Mouse (Mus musculus) telencephalon, adult 2 months (tissue): ENCODE results near the gene Gsto1.

Experiments
- DNase-seq: peaks from one replicate; pipeline ENCODE4 v3.0.0-alpha.2; 2011; ENCODE audit warnings: low read depth, low spot score

Gsto1 gene

DNA sequence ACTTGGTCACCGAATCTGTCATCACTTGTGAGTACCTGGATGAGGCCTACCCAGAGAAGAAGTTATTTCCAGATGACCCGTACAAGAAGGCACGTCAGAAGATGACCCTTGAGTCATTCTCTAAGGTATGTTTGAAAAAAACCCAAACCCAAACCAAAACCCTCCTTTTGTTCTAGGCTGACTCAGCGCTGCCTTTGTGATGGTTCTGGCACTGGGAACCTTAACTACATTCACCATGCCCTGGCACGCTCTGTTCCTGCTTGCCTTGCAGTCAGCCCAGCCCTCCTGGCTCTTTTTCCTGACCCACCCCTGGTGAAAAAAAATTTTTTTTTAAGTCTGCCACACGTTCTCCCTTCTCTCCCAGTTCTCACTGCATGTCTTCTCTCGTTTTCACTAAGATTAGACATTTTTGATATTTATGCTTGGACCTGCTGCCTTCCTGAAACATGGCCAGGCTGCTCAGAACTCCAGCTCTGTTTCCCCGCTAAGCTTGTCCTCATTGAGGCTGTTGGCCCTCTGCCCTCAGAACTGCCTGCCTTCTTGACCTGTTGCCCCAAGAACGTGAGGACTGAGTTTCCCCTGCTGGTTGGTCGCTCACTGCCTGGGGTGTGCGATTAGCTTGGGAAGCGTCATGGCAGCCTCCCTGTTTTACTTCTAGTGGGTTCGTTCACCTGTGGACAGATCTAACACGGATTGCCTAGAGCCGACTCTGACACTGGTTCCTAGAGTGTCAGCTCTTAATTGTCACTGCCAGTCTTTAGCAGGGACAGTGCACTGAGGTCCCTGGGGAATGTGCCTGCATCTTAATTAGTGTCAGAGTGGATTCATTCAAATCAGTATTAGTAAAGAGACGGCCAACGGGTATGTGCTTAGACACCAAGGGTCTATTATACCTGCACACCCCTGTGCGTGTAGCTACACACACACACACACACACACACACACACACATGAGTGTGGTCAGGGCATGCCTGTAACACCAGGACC is 3.5 kb downstream of the Gsto1 start:
- DNase-seq: no peak

- no peak for DNase-seq
These were observed 4.4 kb downstream of the Gsto1 start for GRCm38 (mm10) chr19:47859180-47859579.

- no peak for DNase-seq
These were observed 7.8 kb downstream of the Gsto1 start for GRCm38 (mm10) chr19:47862581-47862980.

- no peak for DNase-seq
These were observed 9.3 kb downstream of the Gsto1 start for GRCm38 (mm10) chr19:47864051-47864450.

DNA sequence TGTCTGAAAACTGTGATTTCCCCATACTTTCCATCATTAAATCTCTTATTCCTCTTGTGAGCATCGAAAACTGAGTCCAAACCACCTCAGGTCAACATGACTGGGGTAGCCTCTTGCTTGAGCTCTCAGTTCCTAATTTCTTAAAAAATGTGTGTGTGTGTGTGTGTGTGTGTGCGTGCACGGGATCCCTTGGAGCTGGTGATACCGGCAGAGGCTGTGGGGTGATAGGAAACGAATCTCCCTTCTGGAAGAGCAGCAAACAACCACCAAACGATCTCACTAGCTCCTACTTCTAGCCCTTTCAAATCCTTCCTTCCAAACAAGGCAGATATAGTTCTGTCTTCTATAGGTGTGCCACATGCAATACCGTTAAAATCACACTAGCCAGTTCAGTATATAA is 10.0 kb downstream of the Gsto1 start:
- no peak for DNase-seq

GRCm38 (mm10) chr19:47865353-47865947 is 10.7 kb downstream of the Gsto1 start, which contains the start of gene Gsto2:
Gene Gsto2, plus strand, starts transcription at chr19:47865534.
- DNase-seq: peak; percentile 98

- no peak for DNase-seq
These were observed 12.9 kb downstream of the Gsto1 start for GRCm38 (mm10) chr19:47867628-47868175.

GRCm38 (mm10) chr19:47868951-47869350 is 14.2 kb downstream of the Gsto1 start:
- DNase-seq: no peak

DNA sequence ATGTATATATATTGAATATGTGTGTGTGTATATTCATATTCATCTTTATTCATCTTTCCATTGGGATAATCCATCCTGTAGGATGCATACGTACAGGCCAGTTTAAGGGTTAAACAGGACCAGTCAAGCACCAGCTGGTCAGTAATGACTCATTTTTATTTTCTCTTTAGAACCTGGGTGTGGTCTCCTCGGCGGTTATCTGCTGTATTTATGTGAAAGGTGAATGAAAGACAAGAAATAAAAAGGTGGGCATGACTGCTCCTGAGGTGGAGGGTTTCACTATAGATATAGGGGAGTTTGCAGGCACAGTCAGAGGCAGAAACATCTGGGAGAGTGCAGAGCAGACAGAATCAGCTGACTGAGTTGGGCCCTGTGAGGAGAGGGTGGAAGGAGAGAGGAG is 14.7 kb downstream of the Gsto1 start:
- no peak for DNase-seq

DNA sequence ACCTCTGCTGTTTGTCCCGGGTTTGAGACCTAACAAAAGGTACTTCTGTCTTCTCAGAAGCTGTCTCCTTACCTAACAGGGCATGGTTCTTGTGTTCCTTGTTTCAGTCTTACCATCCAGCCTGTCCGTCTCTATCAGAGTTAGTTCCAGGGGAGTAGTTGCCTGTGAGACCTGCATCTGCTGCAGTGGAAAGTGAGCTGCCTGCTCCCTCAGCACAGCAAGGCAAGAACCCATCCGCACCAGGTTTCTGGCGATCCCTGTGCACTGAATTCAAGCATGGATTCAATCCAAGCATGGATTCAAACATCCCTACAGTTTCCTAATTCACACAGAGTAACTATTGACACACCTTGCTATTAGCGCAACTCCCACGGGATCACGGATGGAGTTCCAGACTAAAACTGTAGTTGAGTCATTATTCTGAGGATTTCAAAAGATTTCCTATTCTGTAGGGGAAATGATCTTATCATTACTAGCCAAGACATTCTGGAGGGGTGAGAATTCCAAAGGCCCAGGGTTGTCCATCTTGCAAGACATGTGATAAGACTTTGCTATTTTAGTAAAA is 15.4 kb downstream of the Gsto1 start:
- no peak for DNase-seq

GRCm38 (mm10) chr19:47871515-47871914 is 16.7 kb downstream of the Gsto1 start:
- DNase-seq: no peak

DNA sequence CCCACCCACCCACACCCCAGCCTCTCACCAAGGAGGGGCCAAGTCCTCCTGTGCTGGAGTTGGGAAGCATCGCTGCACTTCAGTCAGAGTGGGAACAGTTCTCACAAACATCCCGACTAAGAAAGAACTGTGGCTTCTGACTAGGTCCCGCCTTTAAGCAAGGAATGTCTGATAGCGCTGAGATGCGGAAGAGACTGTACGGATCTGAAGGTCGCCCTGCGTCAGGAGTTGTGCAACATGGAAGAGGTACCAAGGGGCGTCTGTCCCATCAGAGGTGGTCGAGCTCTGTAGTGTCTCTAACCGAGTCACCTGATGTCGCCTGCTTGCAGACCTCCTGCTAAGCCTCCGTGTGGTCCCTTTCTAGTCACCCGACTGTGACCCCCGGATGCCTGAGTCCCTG is 21.5 kb downstream of the Gsto1 start:
- DNase-seq: no peak

DNA sequence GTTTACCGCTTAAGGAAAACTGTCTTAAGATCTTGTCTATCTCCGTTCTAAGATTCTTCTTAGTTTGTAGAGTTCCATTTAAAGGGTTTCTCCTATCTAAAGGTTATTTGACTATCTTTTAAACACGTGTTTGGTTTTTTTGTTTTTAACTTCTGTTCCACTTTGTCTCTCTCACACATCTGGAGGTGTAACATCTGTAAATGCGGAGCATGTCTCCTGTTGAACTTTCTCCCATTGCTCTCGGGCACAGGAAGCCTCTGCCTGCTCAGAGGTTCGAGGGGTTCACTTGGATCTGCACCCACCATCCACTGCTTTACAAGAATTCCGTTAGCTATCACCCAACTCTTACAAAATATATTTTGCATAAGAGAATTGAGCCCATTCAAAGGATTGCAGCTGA is 26.8 kb downstream of the Gsto1 start:
- no peak for DNase-seq

GRCm38 (mm10) chr19:47882151-47882881 is 27.5 kb downstream of the Gsto1 start:
- peak; percentile 33 for DNase-seq

- DNase-seq: no peak
These were observed 28.1 kb downstream of the Gsto1 start for GRCm38 (mm10) chr19:47882882-47883254.

DNA sequence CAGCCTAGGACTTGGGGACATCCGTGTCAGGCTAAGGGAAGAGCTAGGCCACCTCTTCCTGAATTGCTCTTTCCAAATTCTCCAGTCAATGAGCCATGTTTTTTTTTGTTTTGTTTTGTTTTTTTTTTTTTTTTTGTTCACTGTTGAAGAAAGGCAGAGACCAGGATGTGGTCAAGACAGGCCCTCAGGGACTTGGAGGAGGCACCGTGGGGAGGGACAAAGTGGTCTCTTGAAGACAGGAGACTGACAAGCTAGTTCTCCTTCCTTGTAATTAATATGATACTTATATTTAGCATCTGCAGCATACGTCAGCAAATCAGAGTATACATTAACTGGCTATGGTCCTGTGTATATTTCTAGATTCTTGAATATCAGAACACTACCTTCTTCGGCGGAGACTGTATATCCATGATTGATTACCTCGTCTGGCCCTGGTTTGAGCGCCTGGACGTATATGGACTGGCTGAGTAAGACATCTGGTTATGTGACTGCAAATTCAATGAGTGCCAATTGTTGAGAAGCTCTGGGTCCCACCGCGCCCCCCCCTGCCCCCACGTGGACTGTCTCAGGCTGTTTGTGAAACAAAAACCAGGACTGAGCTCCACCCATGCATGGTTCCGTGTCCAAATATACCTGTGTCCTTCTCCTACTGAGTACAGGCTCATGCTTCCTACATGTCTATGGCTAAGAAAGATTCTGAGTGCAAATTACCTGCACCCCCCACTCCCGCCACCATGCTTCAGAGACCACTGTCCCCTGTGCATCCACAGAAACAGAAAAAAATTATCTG is 29.7 kb downstream of the Gsto1 start:
- DNase-seq: no peak

DNA sequence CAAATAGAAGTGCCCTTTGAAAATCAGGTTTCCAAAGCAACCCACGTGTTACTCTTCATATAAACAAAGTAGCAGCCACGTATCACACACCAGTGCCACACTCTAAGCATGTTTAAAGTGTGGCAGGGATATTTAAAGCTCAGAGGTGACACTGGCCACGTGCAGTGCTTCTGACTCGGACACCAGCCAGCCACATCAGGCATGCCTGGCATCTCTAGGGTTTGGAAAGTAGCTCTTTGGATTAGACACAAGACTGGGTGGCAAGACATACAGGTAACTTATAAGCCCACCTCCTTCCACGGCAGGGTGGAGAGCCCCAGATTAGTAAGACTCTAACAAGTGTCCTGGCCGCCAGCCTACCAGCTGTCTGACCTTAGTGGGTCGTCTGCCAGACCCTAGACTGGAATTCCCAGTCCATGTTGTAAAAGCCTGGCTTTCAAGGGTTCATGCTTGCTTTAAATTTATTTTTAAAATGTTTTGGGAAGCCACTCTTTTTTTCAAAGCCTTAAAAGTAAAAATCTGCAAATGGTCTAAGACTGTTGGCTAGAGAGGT is 30.5 kb downstream of the Gsto1 start:
- DNase-seq: no peak

DNA sequence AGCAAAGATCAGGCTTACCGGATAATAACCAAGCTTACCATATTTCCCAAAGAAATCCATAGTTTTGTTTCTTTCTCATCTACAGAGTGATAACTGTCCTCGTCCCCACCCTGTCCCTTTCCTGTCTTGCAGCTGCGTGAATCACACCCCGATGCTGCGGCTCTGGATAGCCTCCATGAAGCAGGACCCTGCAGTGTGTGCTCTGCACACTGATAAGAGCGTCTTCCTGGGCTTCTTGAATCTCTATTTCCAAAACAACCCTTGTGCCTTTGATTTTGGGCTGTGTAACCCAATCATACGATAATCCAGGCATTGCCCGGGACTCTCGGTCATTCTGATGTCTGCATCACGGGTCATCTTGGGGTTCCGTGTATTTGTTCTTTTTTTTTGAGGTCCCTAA is 31.1 kb downstream of the Gsto1 start:
- no peak for DNase-seq

DNA sequence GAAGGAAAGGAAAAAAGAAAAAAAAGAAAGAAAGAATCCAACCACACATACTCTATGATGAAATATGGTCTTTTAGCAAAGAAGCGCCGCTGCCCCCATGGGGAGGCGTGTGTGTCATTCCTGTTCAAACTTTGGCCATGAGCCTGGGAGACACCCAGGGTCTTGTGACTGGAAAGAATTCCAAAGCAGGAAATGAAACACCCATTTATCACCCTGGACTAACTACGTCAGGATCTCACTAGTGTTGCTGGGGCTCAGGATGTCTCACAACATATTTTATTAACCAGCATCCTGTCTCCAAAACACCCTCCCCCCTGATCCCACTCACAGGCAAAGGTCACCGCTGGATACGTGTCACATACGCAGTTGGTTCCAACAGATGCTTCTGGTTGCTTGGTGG is 31.8 kb downstream of the Gsto1 start:
- DNase-seq: no peak

DNA sequence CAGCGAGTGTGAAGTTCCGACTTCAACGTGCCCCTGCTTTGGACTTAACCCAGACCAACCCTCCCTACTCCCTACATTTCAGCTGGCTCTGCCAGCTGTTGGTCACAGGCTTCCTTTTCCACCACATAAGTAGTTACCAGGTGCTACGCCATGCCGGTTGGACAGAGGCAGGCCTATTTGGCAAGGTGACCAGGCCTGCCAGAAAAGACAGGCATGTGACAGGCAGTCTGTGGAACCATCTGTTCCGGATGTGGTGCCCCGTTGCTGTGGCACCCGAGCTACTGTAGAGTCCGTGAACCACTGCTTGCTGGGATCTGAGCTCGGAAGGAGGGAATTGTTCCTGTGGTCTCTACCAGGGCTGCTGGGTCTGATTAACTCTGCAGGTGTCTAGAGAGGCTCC is 32.6 kb downstream of the Gsto1 start:
- no peak for DNase-seq

- DNase-seq: no peak
These were observed 33.3 kb downstream of the Gsto1 start for GRCm38 (mm10) chr19:47888037-47888436.
